Mouse (Mus musculus): ENCODE measurements at regions not wholly inside any gene's neighbourhood (a gene's known extent, or its start where the extent isn't known, plus 50 kb on each side); places are given as distances from the start of the nearest gene placed in this dataset.

- ATAC-seq (ENCODE audit: low FRiP score) = no peak
- WGBS = 79% methylated on average over 4 of the region's 4 CpGs
- no peaks in the 10 kb centered on the region for H3K9me3 ChIP-seq (ENCODE audit: control insufficient read depth, low read length)
- no peak overlapping the region for H3K27ac ChIP-seq (ENCODE audit: low read depth, low read length)
- DNase-seq (ENCODE audit: low spot score) = no peak
- no peak overlapping the region for H3K9ac ChIP-seq (ENCODE audit: low read depth, low read length)
- H3K4me2 ChIP-seq (replicated peaks; ENCODE audit: low read depth, low read length) = no peak overlapping the region
- no peaks in the 10 kb centered on the region for H3K27me3 ChIP-seq (ENCODE audit: control insufficient read depth, insufficient read depth, low read length)
- H3K4me1 ChIP-seq (replicated peaks; ENCODE audit: control insufficient read depth, insufficient read depth, low read length) = no peaks in the 10 kb centered on the region
- no peaks in the 10 kb centered on the region for H3K36me3 ChIP-seq (ENCODE audit: control insufficient read depth, insufficient read depth, low read length)
- H3K4me3 ChIP-seq (ENCODE audit: low read depth, low read length) = no peak overlapping the region
Observed at GRCm38 (mm10) chr12:39934877-39935276, 102.9 kb downstream of the Arl4a start.

- Histone ChIP-seq H3K4me1 (replicated peaks; ENCODE audit: control insufficient read depth, insufficient read depth, low read length) (no peaks in the 10 kb centered on the region), H3K36me3 (ENCODE audit: control insufficient read depth, insufficient read depth, low read length) (no peaks in the 10 kb centered on the region), H3K9ac (ENCODE audit: low read depth, low read length) (no peak overlapping the region), H3K4me3 (ENCODE audit: low read depth, low read length) (no peak overlapping the region), H3K27me3 (ENCODE audit: control insufficient read depth, insufficient read depth, low read length) (no peaks in the 10 kb centered on the region), H3K27ac (ENCODE audit: low read depth, low read length) (no peak overlapping the region), H3K9me3 (ENCODE audit: control insufficient read depth, low read length) (no peaks in the 10 kb centered on the region), H3K4me2 (replicated peaks; ENCODE audit: low read depth, low read length) (no peak overlapping the region)
- no peak for DNase-seq (ENCODE audit: low spot score)
- 82% methylated on average over 1 of the region's 1 CpGs for WGBS
- no peak for ATAC-seq (ENCODE audit: low FRiP score)
Observed at GRCm38 (mm10) chr12:39931251-39931650, 106.6 kb downstream of the Arl4a start.

GRCm38 (mm10) chr12:39927902-39928301 is 109.9 kb downstream of the Arl4a start:
- DNase-seq (ENCODE audit: low spot score) = no peak
- no peaks in the 10 kb centered on the region for H3K9me3 ChIP-seq (ENCODE audit: control insufficient read depth, low read length)
- ATAC-seq (ENCODE audit: low FRiP score) = no peak
- no peak overlapping the region for H3K4me2 ChIP-seq (replicated peaks; ENCODE audit: low read depth, low read length)
- no peak overlapping the region for H3K4me3 ChIP-seq (ENCODE audit: low read depth, low read length)
- no peaks in the 10 kb centered on the region for H3K36me3 ChIP-seq (ENCODE audit: control insufficient read depth, insufficient read depth, low read length)
- H3K27ac ChIP-seq (ENCODE audit: low read depth, low read length) = no peak overlapping the region
- no peak overlapping the region for H3K9ac ChIP-seq (ENCODE audit: low read depth, low read length)
- H3K4me1 ChIP-seq (replicated peaks; ENCODE audit: control insufficient read depth, insufficient read depth, low read length) = no peaks in the 10 kb centered on the region
- H3K27me3 ChIP-seq (ENCODE audit: control insufficient read depth, insufficient read depth, low read length) = no peaks in the 10 kb centered on the region

GRCm38 (mm10) chr12:39927014-39927413 is 110.8 kb downstream of the Arl4a start:
- Histone ChIP-seq H3K4me3 (ENCODE audit: low read depth, low read length) (no peak overlapping the region), H3K27me3 (ENCODE audit: control insufficient read depth, insufficient read depth, low read length) (no peaks in the 10 kb centered on the region), H3K9ac (ENCODE audit: low read depth, low read length) (no peak overlapping the region), H3K9me3 (ENCODE audit: control insufficient read depth, low read length) (no peaks in the 10 kb centered on the region), H3K4me1 (replicated peaks; ENCODE audit: control insufficient read depth, insufficient read depth, low read length) (no peaks in the 10 kb centered on the region), H3K4me2 (replicated peaks; ENCODE audit: low read depth, low read length) (no peak overlapping the region), H3K27ac (ENCODE audit: low read depth, low read length) (no peak overlapping the region), H3K36me3 (ENCODE audit: control insufficient read depth, insufficient read depth, low read length) (no peaks in the 10 kb centered on the region)
- 84% methylated on average over 8 of the region's 8 CpGs for WGBS
- ATAC-seq (ENCODE audit: low FRiP score) (no peak), DNase-seq (ENCODE audit: low spot score) (no peak)

DNA sequence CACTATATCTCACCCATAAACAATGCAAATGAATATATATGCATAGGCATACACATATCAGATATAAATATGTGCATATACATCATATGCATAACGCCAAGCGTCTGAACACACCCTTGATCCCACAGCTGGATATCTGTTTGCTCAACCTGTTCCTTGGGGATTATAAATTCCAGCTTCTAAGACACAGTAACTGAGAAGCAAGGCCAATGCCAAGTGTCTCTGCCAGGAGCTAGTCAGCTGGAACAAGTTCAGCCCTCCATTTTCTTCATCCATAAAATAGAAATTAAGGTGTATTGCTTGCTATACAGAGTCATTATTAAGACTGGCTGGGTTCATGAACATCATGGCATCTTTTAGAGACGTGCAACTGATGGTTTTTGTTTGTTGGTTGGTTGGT is 116.3 kb downstream of the Arl4a start:
- Histone ChIP-seq H3K9me3 (ENCODE audit: control insufficient read depth, low read length) (no peaks in the 10 kb centered on the region), H3K9ac (ENCODE audit: low read depth, low read length) (no peak overlapping the region), H3K36me3 (ENCODE audit: control insufficient read depth, insufficient read depth, low read length) (no peaks in the 10 kb centered on the region), H3K4me1 (replicated peaks; ENCODE audit: control insufficient read depth, insufficient read depth, low read length) (no peaks in the 10 kb centered on the region), H3K4me3 (ENCODE audit: low read depth, low read length) (no peak overlapping the region), H3K4me2 (replicated peaks; ENCODE audit: low read depth, low read length) (no peak overlapping the region), H3K27ac (ENCODE audit: low read depth, low read length) (no peak overlapping the region), H3K27me3 (ENCODE audit: control insufficient read depth, insufficient read depth, low read length) (no peaks in the 10 kb centered on the region)
- WGBS = 87% methylated on average over 3 of the region's 3 CpGs
- DNase-seq (ENCODE audit: low spot score) (no peak), ATAC-seq (ENCODE audit: low FRiP score) (no peak)

GRCm38 (mm10) chr12:39920466-39920913 is 117.3 kb downstream of the Arl4a start:
- H3K36me3 ChIP-seq (ENCODE audit: control insufficient read depth, insufficient read depth, low read length) = no peaks in the 10 kb centered on the region
- no peaks in the 10 kb centered on the region for H3K9me3 ChIP-seq (ENCODE audit: control insufficient read depth, low read length)
- ATAC-seq (ENCODE audit: low FRiP score) = peak; percentile 73
- H3K27ac ChIP-seq (ENCODE audit: low read depth, low read length) = no peak overlapping the region; the same call in 1 of the 2 replicates
- H3K9ac ChIP-seq (ENCODE audit: low read depth, low read length) = no peak overlapping the region
- DNase-seq (ENCODE audit: low spot score) = peak; percentile 38
- no peaks in the 10 kb centered on the region for H3K4me1 ChIP-seq (replicated peaks; ENCODE audit: control insufficient read depth, insufficient read depth, low read length)
- H3K4me2 ChIP-seq (replicated peaks; ENCODE audit: low read depth, low read length) = no peak overlapping the region
- 17% methylated on average over 8 of the region's 8 CpGs for WGBS
- no peaks in the 10 kb centered on the region for H3K27me3 ChIP-seq (ENCODE audit: control insufficient read depth, insufficient read depth, low read length)
- no peak overlapping the region for H3K4me3 ChIP-seq (ENCODE audit: low read depth, low read length)

- Histone ChIP-seq H3K4me1 (replicated peaks; ENCODE audit: control insufficient read depth, insufficient read depth, low read length) (no peaks in the 10 kb centered on the region), H3K9ac (ENCODE audit: low read depth, low read length) (no peak overlapping the region), H3K27ac (ENCODE audit: low read depth, low read length) (no peak overlapping the region), H3K4me3 (ENCODE audit: low read depth, low read length) (no peak overlapping the region), H3K36me3 (ENCODE audit: control insufficient read depth, insufficient read depth, low read length) (no peaks in the 10 kb centered on the region), H3K9me3 (ENCODE audit: control insufficient read depth, low read length) (no peaks in the 10 kb centered on the region), H3K27me3 (ENCODE audit: control insufficient read depth, insufficient read depth, low read length) (no peaks in the 10 kb centered on the region), H3K4me2 (replicated peaks; ENCODE audit: low read depth, low read length) (no peak overlapping the region)
- ATAC-seq (ENCODE audit: low FRiP score) (no peak), DNase-seq (ENCODE audit: low spot score) (no peak)
- 91% methylated on average over 2 of the region's 2 CpGs for WGBS
Observed at GRCm38 (mm10) chr12:39919909-39920308, 117.9 kb downstream of the Arl4a start.

- H3K36me3 ChIP-seq (ENCODE audit: control insufficient read depth, insufficient read depth, low read length) = no peaks in the 10 kb centered on the region
- no peak overlapping the region for H3K4me3 ChIP-seq (ENCODE audit: low read depth, low read length)
- no peak overlapping the region for H3K4me2 ChIP-seq (replicated peaks; ENCODE audit: low read depth, low read length)
- no peaks in the 10 kb centered on the region for H3K4me1 ChIP-seq (replicated peaks; ENCODE audit: control insufficient read depth, insufficient read depth, low read length)
- no peaks in the 10 kb centered on the region for H3K9me3 ChIP-seq (ENCODE audit: control insufficient read depth, low read length)
- 41% methylated on average over 5 of the region's 5 CpGs for WGBS
- H3K27ac ChIP-seq (ENCODE audit: low read depth, low read length) = no peak overlapping the region
- no peaks in the 10 kb centered on the region for H3K27me3 ChIP-seq (ENCODE audit: control insufficient read depth, insufficient read depth, low read length)
- no peak for DNase-seq (ENCODE audit: low spot score)
- no peak overlapping the region for H3K9ac ChIP-seq (ENCODE audit: low read depth, low read length)
- ATAC-seq (ENCODE audit: low FRiP score) = no peak
Observed at GRCm38 (mm10) chr12:39888493-39888892, 149.3 kb downstream of the Arl4a start.

- ATAC-seq (ENCODE audit: low FRiP score) (no peak), DNase-seq (ENCODE audit: low spot score) (no peak)
- no peaks in the 10 kb centered on the region for H3K27me3 ChIP-seq (ENCODE audit: control insufficient read depth, insufficient read depth, low read length)
- H3K9ac ChIP-seq (ENCODE audit: low read depth, low read length) = no peak overlapping the region
- 71% methylated on average over 3 of the region's 3 CpGs for WGBS
- no peaks in the 10 kb centered on the region for H3K36me3 ChIP-seq (ENCODE audit: control insufficient read depth, insufficient read depth, low read length)
- no peak overlapping the region for H3K27ac ChIP-seq (ENCODE audit: low read depth, low read length)
- H3K4me3 ChIP-seq (ENCODE audit: low read depth, low read length) = no peak overlapping the region
- no peak overlapping the region for H3K4me2 ChIP-seq (replicated peaks; ENCODE audit: low read depth, low read length)
- H3K9me3 ChIP-seq (ENCODE audit: control insufficient read depth, low read length) = no peaks in the 10 kb centered on the region
- no peaks in the 10 kb centered on the region for H3K4me1 ChIP-seq (replicated peaks; ENCODE audit: control insufficient read depth, insufficient read depth, low read length)
Observed at GRCm38 (mm10) chr12:39885366-39885765, 152.5 kb downstream of the Arl4a start.
